Mouse (Mus musculus) cortical plate, adult 2 months (tissue): ENCODE results near the gene F11. TPM values are rescaled to one million over a fixed set of nuclear protein-coding genes. Genes with fewer than 3 reads are reported as not detected.

Experiments
- H3K27ac ChIP-seq: fragments of 200-500 bp; 2 replicates; pipeline ENCODE4 v1.5.1; 2012; ENCODE audit warnings: low read length, control low read depth, inconsistent platforms; ENCODE audit not compliant: insufficient read depth
- H3K4me1 ChIP-seq: fragments of 200-500 bp; 2 replicates; pipeline ENCODE4 v1.6.1; 2011; ENCODE audit warnings: low read length; ENCODE audit not compliant: control insufficient read depth, insufficient read depth
- H3K4me3 ChIP-seq: fragments of 200-500 bp; 2 replicates; pipeline ENCODE4 v1.5.1; 2011; ENCODE audit warnings: mild to moderate bottlenecking, low read length, control low read depth; ENCODE audit not compliant: insufficient read depth
- CTCF ChIP-seq: fragments of 200-500 bp; IDR thresholded peaks from 2 replicates; pipeline ENCODE4 v1.5.1; 2011; ENCODE audit warnings: mild to moderate bottlenecking, control low read depth, low read length; ENCODE audit not compliant: insufficient read depth; ENCODE audit errors: extremely low read depth
- POLR2A ChIP-seq: fragments of 200-500 bp; IDR thresholded peaks from 2 replicates; pipeline ENCODE4 v1.6.1; 2011; ENCODE audit warnings: mild to moderate bottlenecking, low read length, control low read depth; ENCODE audit not compliant: insufficient read depth; ENCODE audit errors: extremely low read depth
- polyA plus RNA-seq: library from polyadenylated mRNA; depleted of rRNA; stranded (reverse); fragments of >200 nt; gene quantifications from 2 replicates; pipeline ENCODE4 v1.2.3, GENCODE M21; 2012

F11 gene
- polyA plus RNA-seq, 1 experiment = not detected

DNA sequence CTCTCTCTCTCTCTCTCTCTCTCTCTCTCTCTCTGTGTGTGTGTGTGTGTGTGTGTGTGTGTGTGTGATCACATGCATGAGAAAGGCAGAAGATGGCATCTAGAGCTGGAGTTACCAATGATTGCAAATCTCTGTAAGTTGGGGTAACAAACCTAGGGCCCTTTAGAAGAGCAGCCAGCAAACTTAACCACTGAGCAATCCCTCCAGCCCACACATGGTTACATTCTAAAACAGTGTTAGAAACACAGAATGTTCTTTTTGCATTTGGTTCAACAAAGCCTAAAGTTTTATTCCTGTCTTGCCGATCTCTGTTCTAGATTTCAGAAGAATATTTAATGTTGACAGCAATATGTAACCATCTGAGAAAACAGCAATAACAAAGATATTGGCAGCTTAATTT lies 8.2 kb downstream of the F11 start:
- Histone ChIP-seq H3K27ac (no peak overlapping the region), H3K4me3 (no peak overlapping the region), H3K4me1 (no peaks in the 10 kb centered on the region)
- TF ChIP-seq POLR2A (no peak), CTCF (no peak)

DNA sequence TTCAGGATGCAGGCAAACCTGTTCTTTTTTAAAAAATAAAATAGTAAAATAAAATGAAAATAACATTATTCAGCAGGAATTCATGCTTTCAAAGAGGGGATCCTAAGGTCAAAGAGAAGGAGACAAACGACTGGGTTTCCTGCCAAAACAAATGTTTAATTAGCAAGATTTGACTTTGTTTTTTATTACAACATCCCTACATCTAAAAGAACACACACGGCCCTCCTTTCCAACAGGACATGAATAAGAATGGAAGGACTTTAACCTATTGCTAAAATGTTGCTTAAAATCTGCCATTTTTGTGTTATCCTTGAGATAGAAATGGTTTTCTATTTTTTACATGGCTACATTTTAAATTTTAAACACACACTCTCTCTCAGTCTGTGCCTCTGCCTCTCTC lies 8.7 kb downstream of the F11 start:
- Histone ChIP-seq H3K27ac (no peak overlapping the region), H3K4me1 (no peaks in the 10 kb centered on the region), H3K4me3 (no peak overlapping the region)
- TF ChIP-seq POLR2A = no peak

GRCm38 (mm10) chr8:45246307-45246706 lies 15.5 kb downstream of the F11 start:
- Histone ChIP-seq H3K27ac (no peak overlapping the region), H3K4me1 (no peaks in the 10 kb centered on the region)

DNA sequence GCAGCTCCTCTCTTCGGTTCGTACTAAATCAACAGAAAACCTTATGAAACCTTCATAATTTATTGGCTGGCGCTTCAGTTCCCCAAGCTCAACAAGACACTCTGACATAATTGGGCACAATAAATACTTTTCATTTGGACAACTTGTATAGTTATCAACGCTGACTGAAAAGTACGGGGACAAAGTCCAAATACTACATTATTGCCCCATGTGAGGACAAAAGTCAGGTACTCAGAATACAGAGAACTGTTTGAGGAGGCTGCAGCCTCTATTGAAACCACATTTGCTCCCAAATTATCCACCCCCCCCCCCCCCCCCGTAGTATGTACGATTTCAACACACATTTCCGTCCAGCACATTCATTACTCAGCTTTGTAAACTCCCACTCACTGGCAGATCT lies 22.5 kb downstream of the F11 start:
- H3K4me3 ChIP-seq = no peak overlapping the region
- H3K27ac ChIP-seq = no peak overlapping the region
- no peak for TF ChIP-seq CTCF
- no peak for TF ChIP-seq POLR2A

More at GRCm38 (mm10) chr8:45246307-45246706, 15.5 kb downstream of the F11 start:
- no peak overlapping the region for H3K4me3 ChIP-seq
- TF ChIP-seq CTCF = no peak
- TF ChIP-seq POLR2A = no peak

GRCm38 (mm10) chr8:45238282-45238681 lies 23.5 kb downstream of the F11 start:
- TF ChIP-seq POLR2A (no peak), CTCF (peak; percentile 46; the same call in 1 of the 2 replicates)
- no peaks in the 10 kb centered on the region for H3K4me1 ChIP-seq
- no peak overlapping the region for H3K4me3 ChIP-seq
- no peak overlapping the region for H3K27ac ChIP-seq

More for the DNA sequence above, 22.5 kb downstream of the F11 start:
- no peaks in the 10 kb centered on the region for H3K4me1 ChIP-seq

GRCm38 (mm10) chr8:45236164-45236912 lies 25.5 kb downstream of the F11 start:
- TF ChIP-seq POLR2A (no peak), CTCF (peak; percentile 65)

DNA sequence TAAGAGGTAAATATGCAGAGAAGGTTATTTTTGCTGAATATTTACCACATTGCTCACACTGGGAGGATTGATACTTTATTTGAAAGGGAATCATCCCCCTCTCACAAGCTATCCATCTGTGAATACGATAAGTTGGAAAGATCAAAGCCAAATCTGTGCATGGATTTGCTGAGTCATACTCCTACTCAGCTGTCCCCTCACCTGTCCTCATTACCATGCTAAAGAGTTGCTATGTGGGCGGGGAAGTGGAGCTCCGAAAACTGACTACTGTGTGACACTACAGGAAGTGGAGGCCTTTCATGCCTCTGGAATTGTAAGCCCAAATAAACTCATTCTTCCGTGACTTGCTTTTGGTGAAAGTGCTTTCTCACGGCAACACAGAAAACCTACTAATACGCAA lies 26.6 kb downstream of the F11 start:
- no peak for TF ChIP-seq POLR2A
- no peak for TF ChIP-seq CTCF
- no peaks in the 10 kb centered on the region for H3K4me1 ChIP-seq

More at GRCm38 (mm10) chr8:45236164-45236912, 25.5 kb downstream of the F11 start:
- Histone ChIP-seq H3K27ac (no peak overlapping the region), H3K4me3 (no peak overlapping the region), H3K4me1 (no peaks in the 10 kb centered on the region)

DNA sequence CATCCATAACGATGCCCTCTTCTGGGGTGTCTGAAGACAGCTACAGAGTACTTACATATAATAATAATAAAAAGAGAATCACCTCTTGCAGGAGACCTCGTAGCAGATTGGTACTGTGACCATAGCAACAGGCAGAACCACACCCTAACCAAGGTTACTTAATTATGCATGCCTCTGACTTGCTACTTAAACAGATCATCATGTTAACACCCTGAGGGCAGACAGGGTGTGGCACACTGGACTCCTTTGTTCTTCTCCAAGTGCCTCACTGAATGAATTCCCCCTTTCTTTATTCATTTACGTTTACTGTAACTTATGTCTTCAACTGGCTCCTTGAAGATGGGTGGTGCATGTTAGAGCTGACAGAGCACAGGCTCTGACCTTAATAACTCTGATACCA lies 28.6 kb downstream of the F11 start:
- H3K4me3 ChIP-seq = no peak overlapping the region
- no peak for TF ChIP-seq POLR2A
- no peak overlapping the region for H3K27ac ChIP-seq
- H3K4me1 ChIP-seq = no peaks in the 10 kb centered on the region

More for the DNA sequence above, 26.6 kb downstream of the F11 start:
- Histone ChIP-seq H3K4me3 (no peak overlapping the region), H3K27ac (no peak overlapping the region)

GRCm38 (mm10) chr8:45202476-45202875 lies 59.4 kb downstream of the F11 start:
- TF ChIP-seq POLR2A (no peak), CTCF (no peak)
- no peak overlapping the region for H3K4me3 ChIP-seq

DNA sequence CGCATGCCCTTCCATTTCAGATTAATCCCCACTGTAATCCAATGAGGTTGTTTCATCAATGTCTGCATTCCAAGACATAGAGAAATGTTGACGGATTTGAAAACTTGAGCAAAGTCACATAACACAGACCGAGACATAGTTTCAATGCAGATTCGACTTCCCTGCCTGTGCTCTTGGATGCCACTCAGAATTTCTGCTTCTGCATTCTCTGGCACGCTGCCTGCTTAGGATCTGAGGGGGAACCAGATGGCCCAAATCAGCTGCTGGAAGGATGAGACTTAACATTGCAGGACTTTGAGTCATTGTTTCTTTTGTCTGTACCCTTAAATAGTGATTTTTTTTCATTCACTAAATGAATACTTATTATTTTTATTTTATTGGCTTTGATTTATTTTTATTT lies 60.2 kb downstream of the F11 start:
- no peak overlapping the region for H3K27ac ChIP-seq
- TF ChIP-seq CTCF = no peak
- TF ChIP-seq POLR2A = no peak

More at GRCm38 (mm10) chr8:45202476-45202875, 59.4 kb downstream of the F11 start:
- H3K4me1 ChIP-seq = no peaks in the 10 kb centered on the region
- no peak overlapping the region for H3K27ac ChIP-seq

DNA sequence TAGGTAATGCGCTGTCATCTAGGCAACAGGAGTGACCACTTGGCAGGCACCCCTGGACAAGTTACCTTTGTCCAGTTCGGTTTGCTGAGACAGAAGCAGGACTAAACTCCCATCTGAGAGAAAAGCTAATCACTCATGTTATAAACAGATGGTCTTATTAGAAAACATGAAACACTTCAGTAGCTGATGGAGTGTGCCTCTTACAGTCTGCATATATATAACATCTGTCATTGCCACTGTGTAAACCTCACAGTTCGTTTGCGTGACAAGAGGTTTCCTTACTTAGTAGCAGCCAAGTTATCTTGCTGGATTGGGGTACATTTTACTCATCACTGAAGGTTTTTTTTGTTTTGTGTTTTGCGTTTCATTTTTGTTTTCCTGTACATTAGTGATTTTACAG lies 64.5 kb downstream of the F11 start:
- TF ChIP-seq POLR2A (no peak), CTCF (no peak)

More for the DNA sequence above, 60.2 kb downstream of the F11 start:
- H3K4me3 ChIP-seq = no peak overlapping the region
- H3K4me1 ChIP-seq = no peaks in the 10 kb centered on the region

More for the DNA sequence above, 64.5 kb downstream of the F11 start:
- Histone ChIP-seq H3K27ac (no peak overlapping the region), H3K4me3 (no peak overlapping the region), H3K4me1 (no peaks in the 10 kb centered on the region)
